Comparison of ENCODE assay signal across 7 mouse cellular contexts in genomic region chr11:101120545-101121188, GRCm38 (mm10). TPM values are rescaled to one million over a fixed set of nuclear protein-coding genes. Genes with fewer than 3 reads are reported as not detected.
DNase-seq lines count a peak whose midpoint lies in the region; ATAC-seq and TF ChIP-seq lines count a peak whose summit lies in the region.

No protein-coding gene starts in this region.

- WGBS in lung, embryonic 15.5 days, result 14% methylated on average over 19 of the region's 19 CpGs
- WGBS in embryonic facial prominence, embryonic 15.5 days, result 18% methylated on average over 19 of the region's 19 CpGs
- WGBS in hindbrain, embryonic 15.5 days, result 23% methylated on average over 19 of the region's 19 CpGs

- no peak for ATAC-seq in lung, embryonic 15.5 days (ENCODE audit: borderline replicate concordance, extremely low read depth, low FRiP score, low TSS enrichment)
- no peak for ATAC-seq in embryonic facial prominence, embryonic 15.5 days (ENCODE audit: insufficient number of reproducible peaks, low FRiP score, low TSS enrichment, low read depth)
- ATAC-seq in hindbrain, embryonic 15.5 days (ENCODE audit: low FRiP score, low read depth), result no peak
- no peak for ATAC-seq in monocyte, adult 5-6 weeks (replicated peaks; ENCODE audit: insufficient number of reproducible peaks, low FRiP score, low TSS enrichment, poor library complexity, severe bottlenecking)
- no peak for ATAC-seq in inflammation-experienced regulatory T-cells, adult 6 months

- peaks cover 30% of the 10 kb centered on the region for H3K4me1 ChIP-seq in lung, embryonic 15.5 days
- H3K4me1 ChIP-seq in embryonic facial prominence, embryonic 15.5 days, result peaks cover 33% of the 10 kb centered on the region
- H3K4me1 ChIP-seq in hindbrain, embryonic 15.5 days (replicated peaks), result peaks cover 34% of the 10 kb centered on the region

- H3K36me3 ChIP-seq in lung, embryonic 15.5 days, result peaks cover 19% of the 10 kb centered on the region
- H3K36me3 ChIP-seq in embryonic facial prominence, embryonic 15.5 days, result peaks cover 34% of the 10 kb centered on the region
- peaks cover 6% of the 10 kb centered on the region for H3K36me3 ChIP-seq in hindbrain, embryonic 15.5 days
- H3K36me3 ChIP-seq in myocyte (ENCODE audit: control insufficient read depth, insufficient read depth), result peaks cover 18% of the 10 kb centered on the region

- H3K9ac ChIP-seq in lung, embryonic 15.5 days, result peak overlapping the region; percentile 81
- H3K9ac ChIP-seq in embryonic facial prominence, embryonic 15.5 days, result peak overlapping the region; percentile 63
- H3K9ac ChIP-seq in hindbrain, embryonic 15.5 days, result peak overlapping the region; percentile 88

- no peak for DNase-seq in lung, adult 18-20 months

- peak overlapping the region; percentile 89 for H3K4me2 ChIP-seq in lung, embryonic 15.5 days
- H3K4me2 ChIP-seq in embryonic facial prominence, embryonic 15.5 days (replicated peaks), result peak overlapping the region; percentile 82
- peak overlapping the region; percentile 94 for H3K4me2 ChIP-seq in hindbrain, embryonic 15.5 days
- H3K4me2 ChIP-seq in myocyte (ENCODE audit: low read depth), result peak overlapping the region; percentile 79

- peak overlapping the region; percentile 23 for H3ac ChIP-seq in myocyte (ENCODE audit: control insufficient read depth, insufficient read length)

- H3K27ac ChIP-seq in lung, embryonic 15.5 days, result peak overlapping the region; percentile 93
- H3K27ac ChIP-seq in embryonic facial prominence, embryonic 15.5 days (replicated peaks), result peak overlapping the region; percentile 93
- H3K27ac ChIP-seq in hindbrain, embryonic 15.5 days (replicated peaks), result peak overlapping the region; percentile 91

- H3K4me3 ChIP-seq in lung, embryonic 15.5 days, result peak overlapping the region; percentile 84
- H3K4me3 ChIP-seq in embryonic facial prominence, embryonic 15.5 days (replicated peaks), result peak overlapping the region; percentile 99
- H3K4me3 ChIP-seq in hindbrain, embryonic 15.5 days, result peak overlapping the region; percentile 89
- peak overlapping the region; percentile 72 for H3K4me3 ChIP-seq in myocyte

- H3K27me3 ChIP-seq in lung, embryonic 15.5 days, result no peaks in the 10 kb centered on the region
- H3K27me3 ChIP-seq in embryonic facial prominence, embryonic 15.5 days, result no peaks in the 10 kb centered on the region
- no peaks in the 10 kb centered on the region for H3K27me3 ChIP-seq in hindbrain, embryonic 15.5 days
- H3K27me3 ChIP-seq in myocyte (ENCODE audit: control insufficient read depth, insufficient read depth, insufficient read length), result no peaks in the 10 kb centered on the region

- peaks cover 49% of the 10 kb centered on the region for H3K79me2 ChIP-seq in myocyte (ENCODE audit: control insufficient read depth, insufficient read depth)

- no peak for TF ChIP-seq POLR2A in myocyte (IDR thresholded peaks at IDR 0.05; ENCODE audit: insufficient read length, low read depth)

- H3K9me3 ChIP-seq in lung, embryonic 15.5 days, result no peaks in the 10 kb centered on the region
- no peaks in the 10 kb centered on the region for H3K9me3 ChIP-seq in embryonic facial prominence, embryonic 15.5 days (replicated peaks)
- H3K9me3 ChIP-seq in hindbrain, embryonic 15.5 days, result no peaks in the 10 kb centered on the region

TF ChIP-seq in myocyte, 11 proteins besides CTCF, POLR2A, EP300 and RAD21:
- TF ChIP-seq TCF3 (IDR thresholded peaks at IDR 0.05; ENCODE audit: insufficient read length, low read depth), result no peak
- no peak for TF ChIP-seq MAX (IDR thresholded peaks at IDR 0.05; ENCODE audit: low read depth)
- TF ChIP-seq E2F4 (IDR thresholded peaks at IDR 0.05; ENCODE audit: insufficient read depth), result no peak
- no peak for TF ChIP-seq POLR2AphosphoS2 (IDR thresholded peaks at IDR 0.05; ENCODE audit: insufficient read length, low read depth)
- no peak for TF ChIP-seq MYOG (IDR thresholded peaks at IDR 0.05; ENCODE audit: control insufficient read depth in 1 of 3, insufficient read depth in 1 of 3, insufficient read length in 2 of 3, low read depth in 2 of 3)
- TF ChIP-seq REST (IDR thresholded peaks at IDR 0.05; ENCODE audit: insufficient read depth, insufficient read length), result no peak
- TF ChIP-seq SRF (IDR thresholded peaks at IDR 0.05; ENCODE audit: control insufficient read depth, insufficient read length, low read depth), result no peak
- no peak for TF ChIP-seq TCF12 (IDR thresholded peaks at IDR 0.05; ENCODE audit: insufficient read depth, poor library complexity, severe bottlenecking)
- TF ChIP-seq MYOD1 (IDR thresholded peaks at IDR 0.05; ENCODE audit: control insufficient read depth in 1 of 3, insufficient read length in 2 of 3, low read depth in 2 of 3), result no peak
- TF ChIP-seq CEBPB (IDR thresholded peaks at IDR 0.05; ENCODE audit: insufficient read depth, poor library complexity, severe bottlenecking), result no peak
- no peak for TF ChIP-seq USF1 (IDR thresholded peaks at IDR 0.05; ENCODE audit: low read depth)

RNA-seq across cellular contexts. Expression of gene Tubg1, which starts 0.9 kb away (rescaled TPM):
- 89.6 and 90.6 TPM in 2 replicates for polyA plus RNA-seq in lung, embryonic 15.5 days (2015; fragmentation: Nextera tagmentation; extraction: Ambion mirVana)
- 69.7 and 73.4 TPM in 2 replicates for polyA plus RNA-seq in embryonic facial prominence, embryonic 15.5 days (2015; fragmentation: Nextera tagmentation; extraction: Ambion mirVana)
- 78.0 and 79.8 TPM in 2 replicates for polyA plus RNA-seq in hindbrain, embryonic 15.5 days (2015; fragmentation: Nextera tagmentation; extraction: Ambion mirVana)
- 87.5 TPM for polyA plus RNA-seq in myocyte (2012; fragmentation: generic; extraction: Trizol)
- 8.2 to 25.6 TPM (median 11.0 TPM) in 3 replicates for total RNA-seq in monocyte, adult 5-6 weeks (2017)
- 10 to 100 TPM; 24.7 to 32.4 (median 24.7) TPM for polyA plus RNA-seq in inflammation-experienced regulatory T-cells, adult 6 months (2017; shearing (Covaris generic))

RNA-seq across cellular contexts. Expression of gene Retreg3, which starts 1.0 kb away (rescaled TPM):
- polyA plus RNA-seq in lung, embryonic 15.5 days (2015; fragmentation: Nextera tagmentation; extraction: Ambion mirVana), result 21.8 and 22.1 TPM in 2 replicates
- 25.3 and 26.7 TPM in 2 replicates for polyA plus RNA-seq in embryonic facial prominence, embryonic 15.5 days (2015; fragmentation: Nextera tagmentation; extraction: Ambion mirVana)
- 23.6 and 25.5 TPM in 2 replicates for polyA plus RNA-seq in hindbrain, embryonic 15.5 days (2015; fragmentation: Nextera tagmentation; extraction: Ambion mirVana)
- 41.2 TPM for polyA plus RNA-seq in myocyte (2012; fragmentation: generic; extraction: Trizol)
- 57.9 to 79.4 TPM (median 63.0 TPM) in 3 replicates for total RNA-seq in monocyte, adult 5-6 weeks (2017)
- polyA plus RNA-seq in inflammation-experienced regulatory T-cells, adult 6 months (2017; shearing (Covaris generic)), result 10 to 100 TPM; 15.1 to 26.8 (median 21.4) TPM

RNA-seq across cellular contexts. Expression of gene Psmc3ip, which starts 25.4 kb away (rescaled TPM):
- polyA plus RNA-seq in lung, embryonic 15.5 days (2015; fragmentation: Nextera tagmentation; extraction: Ambion mirVana), result 35.1 and 37.5 TPM in 2 replicates
- polyA plus RNA-seq in embryonic facial prominence, embryonic 15.5 days (2015; fragmentation: Nextera tagmentation; extraction: Ambion mirVana), result 32.0 and 33.6 TPM in 2 replicates
- polyA plus RNA-seq in hindbrain, embryonic 15.5 days (2015; fragmentation: Nextera tagmentation; extraction: Ambion mirVana), result 21.3 and 22.5 TPM in 2 replicates
- polyA plus RNA-seq in myocyte (2012; fragmentation: generic; extraction: Trizol), result 7.1 TPM
- 5.0 to 6.2 TPM in 2 of 3 replicates, not detected in the other for total RNA-seq in monocyte, adult 5-6 weeks (2017)
- 10 to 100 TPM in 1 of 3 experiments, 1 to 10 TPM in 2; 7.7 to 19.7 (median 10.0) TPM for polyA plus RNA-seq in inflammation-experienced regulatory T-cells, adult 6 months (2017; shearing (Covaris generic))

RNA-seq across cellular contexts. Expression of gene Mlx, which starts 33.6 kb away (rescaled TPM):
- polyA plus RNA-seq in lung, embryonic 15.5 days (2015; fragmentation: Nextera tagmentation; extraction: Ambion mirVana), result 43.4 and 54.1 TPM in 2 replicates
- 50.3 and 52.0 TPM in 2 replicates for polyA plus RNA-seq in embryonic facial prominence, embryonic 15.5 days (2015; fragmentation: Nextera tagmentation; extraction: Ambion mirVana)
- polyA plus RNA-seq in hindbrain, embryonic 15.5 days (2015; fragmentation: Nextera tagmentation; extraction: Ambion mirVana), result 85.1 and 90.0 TPM in 2 replicates
- polyA plus RNA-seq in myocyte (2012; fragmentation: generic; extraction: Trizol), result 29.3 TPM
- total RNA-seq in monocyte, adult 5-6 weeks (2017), result 61.7 to 74.7 TPM (median 71.4 TPM) in 3 replicates
- polyA plus RNA-seq in inflammation-experienced regulatory T-cells, adult 6 months (2017; shearing (Covaris generic)), result 10 to 100 TPM; 61.9 to 74.3 (median 66.5) TPM

RNA-seq across cellular contexts. Expression of gene Tubg2, which starts 35.0 kb away (rescaled TPM):
- polyA plus RNA-seq in lung, embryonic 15.5 days (2015; fragmentation: Nextera tagmentation; extraction: Ambion mirVana), result 3.5 and 3.6 TPM in 2 replicates
- polyA plus RNA-seq in embryonic facial prominence, embryonic 15.5 days (2015; fragmentation: Nextera tagmentation; extraction: Ambion mirVana), result 11.1 and 11.9 TPM in 2 replicates
- polyA plus RNA-seq in hindbrain, embryonic 15.5 days (2015; fragmentation: Nextera tagmentation; extraction: Ambion mirVana), result 48.0 and 53.1 TPM in 2 replicates
- 0.18 TPM for polyA plus RNA-seq in myocyte (2012; fragmentation: generic; extraction: Trizol)
- total RNA-seq in monocyte, adult 5-6 weeks (2017), result not detected in 3 replicates
- polyA plus RNA-seq in inflammation-experienced regulatory T-cells, adult 6 months (2017; shearing (Covaris generic)), result 1 to 10 TPM; 1.2 to 1.8 (median 1.5) TPM
